Mouse (Mus musculus): ENCODE results near the gene Tpmt.

Gene Tpmt

GRCm38 (mm10) chr13:46975930-46976329 is 68.6 kb downstream of the Tpmt start:
- DNase-seq = no peak

GRCm38 (mm10) chr13:46975031-46975551 is 69.4 kb downstream of the Tpmt start:
- DNase-seq = no peak
